Mouse (Mus musculus): ENCODE data around the gene Upp2. TPM values are rescaled to one million over a fixed set of nuclear protein-coding genes. Genes with fewer than 3 reads are reported as not detected.

The Upp2 gene
- polyA plus RNA-seq (2015; fragmentation: Illumina TruSeq; extraction: RNeasy Lipid Tissue Mini Kit (QIAGEN cat#74804); ENCODE audit: insufficient read depth, low read depth, low replicate concordance), result 3.8 TPM

DNA sequence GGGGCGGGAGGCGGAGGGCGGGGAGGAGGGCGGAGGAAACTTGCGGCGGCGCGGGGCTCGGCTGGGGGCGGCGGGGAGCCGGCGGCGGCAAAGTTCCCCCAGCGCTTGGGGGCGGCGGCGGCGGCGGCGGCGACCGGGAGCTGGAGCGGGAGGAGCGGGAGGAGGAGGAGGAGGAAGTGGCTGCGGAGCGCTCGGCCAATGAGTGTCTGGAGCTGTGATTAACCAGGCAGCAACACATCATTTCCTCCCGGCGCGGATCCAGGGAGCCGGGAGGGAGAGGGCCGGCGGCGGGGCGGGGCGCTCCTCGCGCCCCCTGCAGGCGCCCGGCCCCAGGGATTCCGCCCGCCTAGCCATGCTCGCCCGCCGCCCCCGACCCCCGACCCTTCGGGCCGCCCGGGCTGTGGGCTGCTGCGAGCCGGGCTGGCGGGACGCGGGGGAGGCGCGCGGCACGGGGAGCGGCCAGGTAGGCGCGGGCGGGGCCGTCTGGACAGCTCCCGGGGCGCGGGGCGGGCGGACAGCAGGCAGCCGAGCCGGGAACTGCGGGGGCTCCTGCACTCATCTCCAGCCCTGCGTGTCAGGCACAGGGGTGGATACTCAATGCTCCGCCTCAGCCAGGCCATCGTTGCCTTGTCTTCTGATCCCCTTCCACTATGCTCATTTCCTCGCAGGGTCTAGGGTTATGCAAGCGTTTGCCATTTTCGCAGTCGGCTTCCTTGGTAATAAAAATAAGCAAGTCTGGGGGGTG is at the start of gene Upp2, which contains the start of gene Acvr1:
Gene Upp2, plus strand, starts transcription at position 233 of the 745 bp plus-strand sequence.
Gene Acvr1, minus strand, starts transcription at position 92 of the 745 bp plus-strand sequence.

Other genes with a start within 250 kb of the Upp2 start
- 0.63 TPM for gene Acvr1c, start 209.4 kb upstream of the Upp2 start, polyA plus RNA-seq (2015; fragmentation: Illumina TruSeq; extraction: RNeasy Lipid Tissue Mini Kit (QIAGEN cat#74804); ENCODE audit: insufficient read depth, low read depth, low replicate concordance)
- not detected for gene Gm17409, start 97.2 kb upstream of the Upp2 start, polyA plus RNA-seq (2015; fragmentation: Illumina TruSeq; extraction: RNeasy Lipid Tissue Mini Kit (QIAGEN cat#74804); ENCODE audit: insufficient read depth, low read depth, low replicate concordance)
- gene Acvr1, start 141 bp upstream of the Upp2 start, polyA plus RNA-seq (2015; fragmentation: Illumina TruSeq; extraction: RNeasy Lipid Tissue Mini Kit (QIAGEN cat#74804); ENCODE audit: insufficient read depth, low read depth, low replicate concordance), result 3.8 TPM

Data from pancreas, adult 10 weeks (tissue).